Mouse (Mus musculus) C2C12 (cell line): ENCODE results near the gene Efr3b.

ENCODE experiments used
- CTCF ChIP-seq: IDR thresholded peaks from one replicate; pipeline ENCODE4 v1.5.1; 2011; ENCODE audit not compliant: control insufficient read depth, insufficient read depth, insufficient read length
- MAX ChIP-seq: IDR thresholded peaks from one replicate; pipeline ENCODE4 v1.6.1; 2011; ENCODE audit warnings: mild to moderate bottlenecking, control low read depth

GRCm38 (mm10) chr12:4028516-4028915 is 10.2 kb downstream of the Efr3b start:
- TF ChIP-seq CTCF (no peak), MAX (no peak)
